In the genomic region with DNA sequence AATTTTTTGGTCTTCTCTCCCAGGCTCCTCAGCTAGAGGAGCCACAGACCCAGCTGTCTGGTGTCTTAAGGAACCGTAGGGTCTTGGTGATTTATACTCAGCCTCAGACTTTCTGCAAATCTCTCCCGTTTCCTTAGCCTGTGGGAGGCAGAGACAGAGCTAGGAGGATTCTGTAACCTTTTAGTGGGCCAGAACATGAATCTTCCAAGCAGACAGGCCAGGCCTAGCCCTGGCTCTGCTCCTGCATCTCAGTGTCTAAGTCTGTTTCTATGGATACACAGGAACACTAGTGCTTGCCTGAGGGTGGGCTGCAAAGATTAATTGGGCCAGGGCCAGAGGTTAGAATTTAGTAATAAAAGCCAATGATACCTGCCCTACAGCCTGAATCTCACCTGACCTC, we compare ENCODE assay signal across 30 mouse cellular contexts. TPM values are rescaled to one million over a fixed set of nuclear protein-coding genes. Genes with fewer than 3 reads are reported as not detected.
DNase-seq lines count a peak whose midpoint lies in the region; ATAC-seq lines count a peak whose summit lies in the region.
"Had no signal": no experiment of that assay in that cellular context is flagged by ENCODE, and none has a peak within 500 bp of the region (broad histone marks: within the 10 kb centered on the region; RNA-seq: fewer than 3 reads in every experiment).

No protein-coding gene starts in this region.

- peaks cover 12% of the 10 kb centered on the region for H3K4me1 ChIP-seq in kidney, embryonic 16.5 days (ENCODE audit: insufficient read depth, low read length)
- peaks cover 12 to 18% of the 10 kb centered on the region in 2 experiments for H3K4me1 ChIP-seq in ES-E14 (ENCODE audit: control insufficient read depth in 2 of 2, insufficient read depth in 2 of 2, low read length in 2 of 2, poor library complexity in 1 of 2)
- peaks cover 23% of the 10 kb centered on the region for H3K4me1 ChIP-seq in intestine, embryonic 15.5 days (replicated peaks)
- H3K4me1 ChIP-seq in stomach, embryonic 16.5 days (ENCODE audit: control insufficient read depth, insufficient read depth, low read length): peaks cover 15% of the 10 kb centered on the region
- H3K4me1 ChIP-seq in hindbrain, embryonic 16.5 days (ENCODE audit: control insufficient read depth, insufficient read depth, low read depth, low read length): no peaks in the 10 kb centered on the region
- H3K4me1 ChIP-seq: midbrain, embryonic 15.5 days had no signal

- DNase-seq in kidney, postnatal 10 days: no peak
- DNase-seq in ES-E14 (ENCODE audit: low read depth, low spot score): no peak
- no peak for DNase-seq in lung, postnatal 4 days
- DNase-seq: adrenal gland, postnatal 14 days; cerebellum, adult 9-11 months; heart, postnatal 10 days; kidney, adult 18-20 months; layer of hippocampus, postnatal 36 days; thymus, adult 18-20 months had no signal

- ATAC-seq in kidney, embryonic 16.5 days (ENCODE audit: low FRiP score, low TSS enrichment): peak; percentile 78
- no peak; the same call in 1 of the 2 replicates for ATAC-seq in intestine, embryonic 15.5 days
- ATAC-seq in stomach, embryonic 16.5 days (ENCODE audit: insufficient read depth, low FRiP score): peak; percentile 51; the same call in 1 of the 2 replicates
- no peak for ATAC-seq in hindbrain, embryonic 16.5 days
- ATAC-seq: midbrain, embryonic 15.5 days had no signal

- H3K9ac ChIP-seq in kidney, embryonic 16.5 days (replicated peaks; ENCODE audit: low read length): no peak overlapping the region
- H3K9ac ChIP-seq in ES-E14 (ENCODE audit: insufficient read depth, low read depth, low read length, poor library complexity, severe bottlenecking): no peak overlapping the region
- H3K9ac ChIP-seq in intestine, embryonic 15.5 days: no peak overlapping the region
- H3K9ac ChIP-seq in stomach, embryonic 16.5 days (ENCODE audit: low read length): no peak overlapping the region
- no peak overlapping the region for H3K9ac ChIP-seq in hindbrain, embryonic 16.5 days (ENCODE audit: low read depth, low read length)
- H3K9ac ChIP-seq: embryonic facial prominence, embryonic 15.5 days; liver, embryonic 14.5 days; midbrain, embryonic 15.5 days had no signal

- no peaks in the 10 kb centered on the region for H3K27me3 ChIP-seq in kidney, embryonic 16.5 days (ENCODE audit: insufficient read depth, low read length)
- H3K27me3 ChIP-seq in intestine, embryonic 15.5 days (replicated peaks): no peaks in the 10 kb centered on the region
- H3K27me3 ChIP-seq in stomach, embryonic 16.5 days (ENCODE audit: control insufficient read depth, insufficient read depth, low read length): no peaks in the 10 kb centered on the region
- H3K27me3 ChIP-seq in hindbrain, embryonic 16.5 days (replicated peaks; ENCODE audit: control insufficient read depth, insufficient read depth, low read length): no peaks in the 10 kb centered on the region
- H3K27me3 ChIP-seq: embryonic facial prominence, embryonic 15.5 days; midbrain, embryonic 15.5 days had no signal

- no peak overlapping the region for H3K4me3 ChIP-seq in kidney, embryonic 16.5 days (ENCODE audit: low read length)
- no peak overlapping the region for H3K4me3 ChIP-seq in ES-E14 (ENCODE audit: insufficient read depth in 1 of 2, low read depth in 1 of 2, low read length in 2 of 2, poor library complexity in 1 of 2, severe bottlenecking in 1 of 2)
- no peak overlapping the region for H3K4me3 ChIP-seq in intestine, embryonic 15.5 days (replicated peaks)
- H3K4me3 ChIP-seq in stomach, embryonic 16.5 days (replicated peaks; ENCODE audit: low read length): no peak overlapping the region
- H3K4me3 ChIP-seq in hindbrain, embryonic 16.5 days (ENCODE audit: low read length): no peak overlapping the region
- H3K4me3 ChIP-seq: embryonic facial prominence, embryonic 15.5 days; layer of hippocampus, adult 2 months; midbrain, embryonic 15.5 days; myocyte had no signal

- no peak overlapping the region for H3K27ac ChIP-seq in kidney, embryonic 16.5 days (ENCODE audit: low read length)
- H3K27ac ChIP-seq in ES-E14 (ENCODE audit: insufficient read depth, low read depth, low read length, poor library complexity, severe bottlenecking): peak overlapping the region; percentile 93
- peak overlapping the region; percentile 87 for H3K27ac ChIP-seq in intestine, embryonic 15.5 days
- H3K27ac ChIP-seq in stomach, embryonic 16.5 days (ENCODE audit: low read length): peak overlapping the region; percentile 78
- no peak overlapping the region for H3K27ac ChIP-seq in hindbrain, embryonic 16.5 days (ENCODE audit: low read depth, low read length)
- H3K27ac ChIP-seq: embryonic facial prominence, embryonic 15.5 days; layer of hippocampus, adult 2 months; liver, embryonic 14.5 days; midbrain, embryonic 15.5 days had no signal

- no peaks in the 10 kb centered on the region for H3K36me3 ChIP-seq in kidney, embryonic 16.5 days (ENCODE audit: insufficient read depth, low read length)
- H3K36me3 ChIP-seq in ES-E14 (ENCODE audit: control insufficient read depth, insufficient read depth, low read length, poor library complexity, severe bottlenecking): no peaks in the 10 kb centered on the region
- H3K36me3 ChIP-seq in intestine, embryonic 15.5 days: no peaks in the 10 kb centered on the region
- no peaks in the 10 kb centered on the region for H3K36me3 ChIP-seq in stomach, embryonic 16.5 days (ENCODE audit: control insufficient read depth, insufficient read depth, low read length)
- no peaks in the 10 kb centered on the region for H3K36me3 ChIP-seq in hindbrain, embryonic 16.5 days (ENCODE audit: control insufficient read depth, insufficient read depth, low read length)
- H3K36me3 ChIP-seq: embryonic facial prominence, embryonic 15.5 days; G1E; midbrain, embryonic 15.5 days had no signal

- 13% methylated on average over 2 of the region's 2 CpGs for WGBS in kidney, embryonic 16.5 days
- WGBS in intestine, embryonic 15.5 days: 39% methylated on average over 2 of the region's 2 CpGs
- 45% methylated on average over 2 of the region's 2 CpGs for WGBS in stomach, embryonic 16.5 days
- 72% methylated on average over 2 of the region's 2 CpGs for WGBS in hindbrain, embryonic 16.5 days

- peaks cover 6% of the 10 kb centered on the region; the same call in 1 of the 2 replicates for H3K9me3 ChIP-seq in kidney, embryonic 16.5 days (ENCODE audit: low read length)
- no peaks in the 10 kb centered on the region for H3K9me3 ChIP-seq in ES-E14 (ENCODE audit: control insufficient read depth, insufficient read depth, low read depth, low read length)
- H3K9me3 ChIP-seq in intestine, embryonic 15.5 days: no peaks in the 10 kb centered on the region
- no peaks in the 10 kb centered on the region for H3K9me3 ChIP-seq in stomach, embryonic 16.5 days (replicated peaks; ENCODE audit: control insufficient read depth, low read length)
- H3K9me3 ChIP-seq in hindbrain, embryonic 16.5 days (ENCODE audit: control insufficient read depth, low read length): peaks cover 2% of the 10 kb centered on the region
- H3K9me3 ChIP-seq: embryonic facial prominence, embryonic 15.5 days; G1E; midbrain, embryonic 15.5 days had no signal

- in situ Hi-C loops in ES-E14 (cut with MboI; ENCODE audit: low sequenced_read_pairs in 2 of 2, unreplicated experiment in 2 of 2): loop anchor here in 1 of 2 experiments (25.0 kb wide), 1 partner anchor 261 kb away; no protein-coding TSS in a partner anchor

- H3K4me2 ChIP-seq in kidney, embryonic 16.5 days (replicated peaks; ENCODE audit: low read depth, low read length): no peak overlapping the region
- H3K4me2 ChIP-seq in intestine, embryonic 15.5 days (replicated peaks): 0 out of 2 replicates have a peak overlapping the region, but pooled peaks have one; percentile 42
- no peak overlapping the region for H3K4me2 ChIP-seq in stomach, embryonic 16.5 days (ENCODE audit: low read depth, low read length)
- no peak overlapping the region for H3K4me2 ChIP-seq in hindbrain, embryonic 16.5 days (ENCODE audit: low read length)
- H3K4me2 ChIP-seq: embryonic facial prominence, embryonic 15.5 days; heart, embryonic 11.5 days; midbrain, embryonic 15.5 days had no signal

RNA-seq across cellular contexts. Expression of a gene that starts 1.3 kb away (rescaled TPM):
- not detected in 2 replicates for polyA plus RNA-seq in kidney, embryonic 16.5 days (2015; fragmentation: Nextera tagmentation; extraction: Ambion mirVana)
- total RNA-seq in ES-E14 (2012; rRNA removed): 6.2 and 8.3 TPM in 2 replicates
- 37.4 and 51.1 TPM in 2 replicates for polyA plus RNA-seq in intestine, embryonic 15.5 days (2015; fragmentation: Nextera tagmentation; extraction: Ambion mirVana)
- 8.0 and 11.3 TPM in 2 replicates for polyA plus RNA-seq in stomach, embryonic 16.5 days (2015; fragmentation: Nextera tagmentation; extraction: Ambion mirVana)
- polyA plus RNA-seq in hindbrain, embryonic 16.5 days (2015; fragmentation: Nextera tagmentation; extraction: Ambion mirVana): not detected in 2 replicates
- total RNA-seq: G1E; gastrocnemius, adult 8-10 months; granulocyte monocyte progenitor cell, adult 5-6 weeks; heart, postnatal 10 days; layer of hippocampus, adult 2 months; layer of hippocampus, postnatal 36 days; left cerebral cortex, postnatal 25 days; megakaryocyte, adult 5-6 weeks had no signal
- polyA plus RNA-seq: brain, embryonic 14.5 days; C2C12; cortical plate, adult 2 months; heart, embryonic 11.5 days; lung, embryonic 16.5 days; midbrain, embryonic 15.5 days had no signal

RNA-seq across cellular contexts. Expression of a gene that starts 19.9 kb away (rescaled TPM):
- not detected in 2 replicates for polyA plus RNA-seq in kidney, embryonic 16.5 days (2015; fragmentation: Nextera tagmentation; extraction: Ambion mirVana)
- 0.32 TPM in 1 of 2 replicates, not detected in the other for total RNA-seq in ES-E14 (2012; rRNA removed)
- polyA plus RNA-seq in intestine, embryonic 15.5 days (2015; fragmentation: Nextera tagmentation; extraction: Ambion mirVana): 0.21 and 0.28 TPM in 2 replicates
- polyA plus RNA-seq in stomach, embryonic 16.5 days (2015; fragmentation: Nextera tagmentation; extraction: Ambion mirVana): not detected in 2 replicates
- not detected in 2 replicates for polyA plus RNA-seq in hindbrain, embryonic 16.5 days (2015; fragmentation: Nextera tagmentation; extraction: Ambion mirVana)
- total RNA-seq: adrenal gland, postnatal 14 days; G1E; gastrocnemius, adult 8-10 months; granulocyte monocyte progenitor cell, adult 5-6 weeks; heart, postnatal 10 days; layer of hippocampus, adult 2 months; layer of hippocampus, postnatal 36 days; left cerebral cortex, postnatal 25 days; megakaryocyte, adult 5-6 weeks had no signal
- polyA plus RNA-seq: brain, embryonic 14.5 days; C2C12; cortical plate, adult 2 months; embryonic facial prominence, embryonic 15.5 days; heart, embryonic 11.5 days; hindbrain, embryonic 11.5 days; limb, embryonic 14.5 days; liver, embryonic 14.5 days; lung, embryonic 16.5 days; midbrain, embryonic 15.5 days; myocyte had no signal

RNA-seq across cellular contexts. Expression of a gene that starts 24.1 kb away (rescaled TPM):
- 32.2 and 33.5 TPM in 2 replicates for polyA plus RNA-seq in kidney, embryonic 16.5 days (2015; fragmentation: Nextera tagmentation; extraction: Ambion mirVana)
- total RNA-seq in ES-E14 (2012; rRNA removed): 25.7 and 29.1 TPM in 2 replicates
- 29.0 and 29.5 TPM in 2 replicates for polyA plus RNA-seq in intestine, embryonic 15.5 days (2015; fragmentation: Nextera tagmentation; extraction: Ambion mirVana)
- 23.8 and 27.5 TPM in 2 replicates for polyA plus RNA-seq in stomach, embryonic 16.5 days (2015; fragmentation: Nextera tagmentation; extraction: Ambion mirVana)
- polyA plus RNA-seq in hindbrain, embryonic 16.5 days (2015; fragmentation: Nextera tagmentation; extraction: Ambion mirVana): 12.9 and 14.8 TPM in 2 replicates

RNA-seq across cellular contexts. Expression of a gene that starts 36.2 kb away (rescaled TPM):
- 0.10 TPM in 1 of 2 replicates, not detected in the other for polyA plus RNA-seq in kidney, embryonic 16.5 days (2015; fragmentation: Nextera tagmentation; extraction: Ambion mirVana)
- total RNA-seq in ES-E14 (2012; rRNA removed): 0.67 and 1.1 TPM in 2 replicates
- polyA plus RNA-seq in intestine, embryonic 15.5 days (2015; fragmentation: Nextera tagmentation; extraction: Ambion mirVana): 0.05 and 0.06 TPM in 2 replicates
- not detected in 2 replicates for polyA plus RNA-seq in stomach, embryonic 16.5 days (2015; fragmentation: Nextera tagmentation; extraction: Ambion mirVana)
- 0.19 and 0.20 TPM in 2 replicates for polyA plus RNA-seq in hindbrain, embryonic 16.5 days (2015; fragmentation: Nextera tagmentation; extraction: Ambion mirVana)
- total RNA-seq: adrenal gland, postnatal 14 days; G1E; gastrocnemius, adult 8-10 months; granulocyte monocyte progenitor cell, adult 5-6 weeks had no signal
- polyA plus RNA-seq: G1E; hindbrain, embryonic 11.5 days had no signal

RNA-seq across cellular contexts. Expression of a gene that starts 44.6 kb away (rescaled TPM):
- polyA plus RNA-seq in kidney, embryonic 16.5 days (2015; fragmentation: Nextera tagmentation; extraction: Ambion mirVana): not detected in 2 replicates
- total RNA-seq in ES-E14 (2012; rRNA removed): not detected in 2 replicates
- 33.2 and 37.9 TPM in 2 replicates for polyA plus RNA-seq in intestine, embryonic 15.5 days (2015; fragmentation: Nextera tagmentation; extraction: Ambion mirVana)
- polyA plus RNA-seq in stomach, embryonic 16.5 days (2015; fragmentation: Nextera tagmentation; extraction: Ambion mirVana): 3.7 and 4.2 TPM in 2 replicates
- polyA plus RNA-seq in hindbrain, embryonic 16.5 days (2015; fragmentation: Nextera tagmentation; extraction: Ambion mirVana): not detected in 2 replicates
- total RNA-seq: adrenal gland, postnatal 14 days; G1E; gastrocnemius, adult 8-10 months; granulocyte monocyte progenitor cell, adult 5-6 weeks; heart, postnatal 10 days; layer of hippocampus, adult 2 months; layer of hippocampus, postnatal 36 days; left cerebral cortex, postnatal 25 days; megakaryocyte, adult 5-6 weeks had no signal
- polyA plus RNA-seq: brain, embryonic 14.5 days; C2C12; cortical plate, adult 2 months; embryonic facial prominence, embryonic 15.5 days; G1E; heart, embryonic 11.5 days; hindbrain, embryonic 11.5 days; liver, embryonic 14.5 days; lung, embryonic 16.5 days; midbrain, embryonic 15.5 days had no signal

Comparison
In these comparisons a context has a peak if more than half of its experiments do, and no peak if none do; other contexts are left out.
1. ATAC-seq: peak in kidney, embryonic 16.5 days (single experiment) and stomach, embryonic 16.5 days (single experiment); none in intestine, embryonic 15.5 days (single experiment) and hindbrain, embryonic 16.5 days (single experiment).
2. H3K27ac ChIP-seq: peak in ES-E14 (single experiment), intestine, embryonic 15.5 days (single experiment) and stomach, embryonic 16.5 days (single experiment); none in kidney, embryonic 16.5 days (single experiment) and hindbrain, embryonic 16.5 days (single experiment).